Mouse (Mus musculus) frontal cortex, postnatal 14 days (tissue): ENCODE data around the gene Snd1.
A peak's percentile ranks its signal among the peaks of the same experiment; 100 is the strongest.
"Not testable (repeated sequence)": the region's sequence is repeated elsewhere in the genome, so short reads cannot be mapped to it uniquely, and the experiment has no call there.

Experiments used
- DNase-seq, 2 experiments: peaks; one replicate each; pipeline ENCODE4 v3.0.0; 2022; ENCODE audit warnings: low spot score in 2 of 2

Snd1 gene

DNA sequence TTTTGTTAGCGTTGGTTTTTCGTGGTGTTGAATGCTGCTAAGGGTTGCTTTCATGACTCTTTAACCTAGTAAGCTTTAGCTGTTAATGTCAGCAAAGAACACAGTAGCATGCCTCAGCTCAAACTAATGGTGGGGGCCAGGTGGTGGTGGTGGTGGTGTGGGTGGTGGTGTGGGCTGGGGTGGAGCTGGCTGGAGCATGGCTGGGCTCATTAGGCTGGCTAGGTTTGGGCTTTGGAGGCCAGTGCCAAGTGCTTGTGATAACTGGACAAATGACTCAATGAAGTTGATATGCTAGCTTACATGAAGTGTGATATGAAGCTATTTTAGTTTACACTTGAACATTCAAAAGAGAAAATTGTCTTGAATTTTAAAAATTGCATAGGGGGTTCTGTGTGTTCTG is 11.1 kb downstream of the Snd1 start:
- no peak for DNase-seq

DNA sequence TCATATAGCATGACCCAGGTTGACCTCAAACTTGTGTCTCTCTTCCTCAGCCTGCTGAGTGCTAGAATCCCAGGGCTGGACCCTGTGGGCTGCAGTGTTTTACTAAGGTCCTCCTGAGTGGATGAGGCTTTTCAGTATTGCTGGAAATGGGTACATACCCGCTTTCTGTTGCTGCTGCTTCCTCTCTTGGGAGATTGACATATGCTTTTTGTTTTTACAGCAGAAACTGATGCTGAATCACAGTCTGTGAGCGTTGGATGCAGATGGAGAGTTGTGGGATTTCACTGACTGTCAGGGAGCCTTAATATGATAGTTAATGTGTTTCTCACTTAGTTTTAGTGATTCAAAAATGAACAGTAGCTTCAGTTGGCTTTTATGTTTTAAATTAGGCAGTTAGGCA is 11.5 kb downstream of the Snd1 start:
- no peak for DNase-seq

DNA sequence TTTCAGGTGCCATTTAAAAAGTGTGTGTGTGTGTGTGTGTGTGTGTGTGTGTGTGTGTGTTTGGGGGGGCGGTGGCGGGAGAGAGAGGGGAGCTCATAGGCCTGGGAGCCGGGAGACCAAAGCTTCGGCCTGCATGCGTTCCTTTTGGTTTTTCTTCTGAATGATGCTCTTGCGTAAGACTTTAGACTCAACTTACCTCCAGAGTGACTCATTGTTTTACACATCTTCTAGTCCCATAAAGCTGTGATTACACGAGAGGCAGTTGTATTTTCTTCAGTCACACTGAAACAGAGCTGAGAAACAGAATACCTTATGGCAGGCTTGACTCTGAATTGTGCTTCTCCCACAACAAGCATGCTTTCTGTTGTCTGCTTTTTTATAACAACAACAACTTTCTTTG is 12.0 kb downstream of the Snd1 start:
- DNase-seq = no peak

DNA sequence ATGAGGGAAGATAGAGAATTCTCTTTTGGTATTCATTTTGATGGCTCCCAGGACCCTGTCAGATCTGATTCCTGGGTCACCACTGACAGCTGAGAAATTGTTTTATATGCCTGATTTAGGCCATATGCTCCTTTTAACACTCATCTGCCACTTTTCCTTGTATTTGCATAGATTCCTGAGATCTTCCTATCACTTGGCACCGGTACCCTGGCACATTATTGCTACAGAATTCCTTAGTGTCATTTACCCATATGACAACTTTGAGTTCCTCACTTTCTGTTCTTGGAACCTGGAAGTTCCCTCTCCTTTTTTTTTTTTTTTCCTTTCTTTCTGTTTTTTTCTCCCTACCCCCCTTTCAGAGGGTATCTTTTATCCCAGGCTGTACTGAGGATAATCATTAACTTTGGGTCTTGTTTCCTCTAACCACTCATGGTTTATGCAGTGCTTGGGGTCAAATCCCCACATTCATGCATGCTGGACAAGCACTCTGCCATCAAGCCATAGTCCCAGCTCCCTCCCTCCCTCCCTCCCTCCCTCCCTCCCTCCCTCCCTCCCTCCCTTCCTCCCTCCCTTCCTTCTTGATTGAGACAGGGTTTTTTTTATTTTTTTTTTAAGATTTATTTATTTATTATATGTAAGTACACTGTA is 13.4 kb downstream of the Snd1 start:
- DNase-seq = no peak

DNA sequence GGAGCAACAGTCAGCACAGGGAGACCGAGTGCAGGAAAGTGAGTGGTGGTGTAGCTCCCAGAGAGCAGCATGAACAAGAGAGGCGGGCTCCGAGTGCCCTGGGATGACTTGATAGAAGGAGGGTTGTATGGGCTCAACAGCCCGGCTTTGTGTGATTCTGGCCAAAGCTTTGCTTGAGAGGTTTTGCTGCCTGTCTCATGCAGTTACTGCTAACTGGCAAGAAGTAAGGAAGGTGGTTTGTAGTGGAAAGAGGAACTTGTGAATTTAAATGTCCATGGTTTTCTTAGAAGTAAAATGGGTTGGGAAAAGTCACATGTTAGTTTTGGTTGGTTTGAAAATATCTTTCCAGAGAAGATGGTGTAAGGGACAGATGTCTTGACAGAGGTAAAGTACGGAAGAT is 15.7 kb downstream of the Snd1 start:
- DNase-seq = no peak

DNA sequence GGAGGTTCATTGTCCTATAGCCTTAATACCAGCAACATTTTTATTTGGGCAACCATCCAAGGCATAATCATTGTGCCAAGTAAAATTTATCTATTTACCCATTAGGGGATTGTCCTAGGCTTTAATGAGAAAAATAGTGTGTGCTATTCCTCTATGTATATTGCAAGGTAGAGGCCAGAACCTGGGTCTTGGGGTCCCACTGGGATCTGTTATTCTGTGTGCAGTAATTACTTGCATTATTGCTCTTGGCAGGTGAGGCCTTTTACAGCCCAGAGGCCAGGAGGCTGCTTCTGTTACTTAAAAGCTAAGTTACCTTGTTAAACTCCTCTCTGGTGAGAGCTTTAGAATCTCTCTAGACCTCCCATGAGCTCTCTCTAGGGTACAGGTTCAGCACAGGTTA is 16.3 kb downstream of the Snd1 start:
- no peak for DNase-seq

DNA sequence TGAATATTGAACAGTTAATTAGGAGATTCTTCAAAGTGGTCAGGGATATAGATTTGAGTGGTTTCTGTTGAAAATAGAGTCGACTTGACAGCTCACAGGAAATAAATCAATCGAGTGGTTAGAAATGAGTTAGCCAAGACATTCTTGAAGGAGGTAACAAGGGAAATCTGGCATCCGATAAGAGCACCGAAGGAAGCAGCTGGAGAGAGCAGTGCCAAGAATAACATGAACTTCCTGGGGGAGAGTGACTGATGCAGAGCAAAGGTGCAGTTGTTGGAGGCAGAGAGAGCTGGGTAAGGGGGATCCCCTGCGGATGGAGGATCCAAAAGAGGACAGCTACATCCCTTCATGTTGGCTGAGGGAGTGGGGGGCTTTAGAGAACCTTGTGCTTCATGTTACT is 22.9 kb downstream of the Snd1 start:
- DNase-seq = no peak

DNA sequence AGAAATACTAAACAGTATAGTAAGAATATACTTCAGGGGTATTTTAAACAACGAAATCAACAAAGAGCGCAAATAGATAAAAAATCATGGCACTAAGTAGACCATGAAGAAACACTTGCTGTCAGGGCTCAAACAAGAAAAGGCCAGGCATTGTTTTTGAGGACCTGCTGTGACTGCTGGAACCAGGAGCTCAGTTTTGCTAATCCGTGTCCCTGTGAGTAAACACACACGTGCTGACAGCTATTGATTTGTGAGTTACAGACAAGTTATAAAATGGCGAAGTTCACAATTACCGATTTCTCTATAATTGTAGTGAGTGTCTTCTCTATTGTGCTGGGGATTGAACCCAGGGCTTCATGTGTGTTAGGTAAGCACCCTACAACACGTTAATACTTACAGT is 27.6 kb downstream of the Snd1 start:
- no peak for DNase-seq

DNA sequence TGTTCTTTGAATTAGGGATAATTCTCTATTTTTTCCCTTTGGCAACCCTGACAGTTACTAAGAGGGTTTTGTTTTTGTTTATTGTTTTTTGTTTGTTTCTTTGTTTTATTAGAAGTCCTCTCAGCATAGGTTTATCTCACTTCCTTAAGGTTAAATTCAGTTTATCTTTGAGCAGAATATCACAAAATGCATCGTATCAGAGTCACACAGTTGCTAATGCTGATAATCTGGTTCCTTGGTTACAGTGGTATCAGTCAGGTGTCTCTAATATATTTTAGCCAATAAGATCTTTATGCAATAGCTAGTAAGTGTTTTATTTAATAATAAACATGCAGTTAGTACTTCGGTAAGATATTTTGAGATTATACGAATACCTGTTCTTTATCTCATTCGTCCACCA is 28.2 kb downstream of the Snd1 start:
- no peak for DNase-seq

DNA sequence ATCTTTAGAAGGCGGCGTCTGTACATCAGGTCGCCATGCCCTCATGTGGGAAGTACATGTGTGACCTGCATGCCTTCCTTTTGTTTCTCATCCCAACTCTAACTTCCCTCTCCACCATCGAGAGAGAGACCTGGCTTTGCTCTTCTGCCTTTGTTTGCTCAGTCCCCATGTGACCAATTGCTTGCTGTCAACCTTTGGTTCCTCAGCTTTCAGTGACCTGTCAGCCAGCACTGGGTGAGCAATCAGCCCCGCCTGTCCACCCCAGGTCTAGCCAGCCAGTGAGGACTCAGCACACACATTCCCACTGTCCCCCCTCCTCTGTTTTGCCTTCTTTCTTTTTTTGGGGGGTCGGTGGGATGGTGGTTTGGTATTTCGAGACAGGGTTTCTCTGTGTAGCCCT is 29.7 kb downstream of the Snd1 start:
- DNase-seq = no peak

DNA sequence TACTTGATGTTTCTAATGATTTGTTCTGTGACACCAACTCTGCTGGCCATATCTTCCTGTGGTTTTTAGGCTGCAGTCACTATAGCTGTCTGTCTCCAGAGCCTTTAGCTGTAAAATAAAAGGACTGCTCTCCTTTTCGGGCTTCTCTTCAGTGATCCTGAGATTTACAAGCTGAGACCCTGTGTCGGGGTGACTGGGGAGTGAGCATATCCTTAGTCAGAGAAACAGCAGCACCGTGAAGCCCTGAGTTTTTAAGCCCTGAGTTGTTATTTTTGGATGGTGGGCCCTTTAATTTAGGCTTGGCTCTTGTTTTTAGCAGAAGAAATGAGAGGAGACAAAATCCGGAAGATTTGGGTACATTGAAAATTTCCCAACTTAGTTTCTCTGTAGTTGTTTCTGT is 32.8 kb downstream of the Snd1 start:
- DNase-seq = no peak

DNA sequence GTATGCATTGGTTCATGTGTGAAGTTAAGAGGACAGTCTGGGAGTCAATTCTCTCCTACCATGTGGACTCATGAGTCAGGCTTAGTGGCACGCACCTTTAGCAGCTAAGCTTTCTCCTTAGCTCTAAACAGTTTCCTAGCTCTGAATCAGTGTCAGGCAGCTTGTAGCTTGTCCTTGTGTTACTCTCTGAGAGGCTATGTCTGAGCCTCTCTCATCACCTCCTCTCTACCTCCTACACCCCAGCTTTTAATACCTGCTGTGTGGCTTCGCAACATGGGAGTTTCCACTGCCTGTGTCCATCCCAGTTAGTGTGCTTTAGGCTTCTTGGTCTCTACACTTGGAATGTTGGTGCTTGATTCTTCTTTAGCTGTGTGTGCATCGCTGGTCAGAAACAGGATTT is 39.3 kb downstream of the Snd1 start:
- no peak for DNase-seq

DNA sequence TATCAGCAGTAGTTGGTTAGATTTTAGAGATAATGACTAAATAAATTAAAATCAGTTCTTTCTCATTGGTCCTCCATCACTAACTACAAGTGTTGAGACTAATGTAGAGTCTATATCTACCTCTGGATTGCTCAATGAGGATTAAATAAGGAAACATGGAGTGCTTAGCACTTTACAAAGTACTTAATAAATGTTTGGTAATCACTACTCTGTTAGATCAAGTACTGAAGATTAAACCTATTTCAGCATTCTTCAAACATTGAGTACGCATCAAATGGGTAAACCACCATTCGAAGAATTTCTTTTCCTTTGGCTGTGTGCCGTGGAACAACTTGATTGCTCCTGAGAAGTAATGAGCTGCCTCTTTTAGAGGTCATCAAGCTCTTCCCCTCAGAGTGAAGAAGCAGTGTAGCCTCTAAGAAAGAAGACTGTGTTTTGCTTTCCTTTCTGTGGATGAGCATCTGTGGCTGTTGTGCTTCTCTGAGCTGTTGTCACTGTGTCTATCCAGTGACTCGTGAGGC is 40.0 kb downstream of the Snd1 start:
- no peak for DNase-seq

DNA sequence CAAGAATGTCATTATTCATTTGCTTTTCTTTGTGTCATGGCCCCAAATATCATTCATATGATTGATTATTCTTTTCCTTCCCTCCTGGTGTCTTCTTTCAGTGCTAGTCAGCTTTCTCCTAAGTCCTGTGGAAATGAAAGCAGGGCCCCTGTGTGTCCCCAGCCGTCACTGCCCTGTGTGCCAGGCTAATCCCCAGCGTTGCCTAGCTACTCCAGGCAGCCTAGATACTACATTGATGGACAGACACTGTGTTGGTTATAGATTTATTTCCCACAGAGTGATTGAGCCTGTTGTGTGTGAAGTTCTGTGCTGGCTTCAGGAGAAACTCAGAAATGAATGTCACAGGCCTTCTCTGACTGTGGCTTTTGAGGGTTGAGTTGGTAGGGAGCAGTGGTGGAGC is 41.7 kb downstream of the Snd1 start:
- no peak for DNase-seq

DNA sequence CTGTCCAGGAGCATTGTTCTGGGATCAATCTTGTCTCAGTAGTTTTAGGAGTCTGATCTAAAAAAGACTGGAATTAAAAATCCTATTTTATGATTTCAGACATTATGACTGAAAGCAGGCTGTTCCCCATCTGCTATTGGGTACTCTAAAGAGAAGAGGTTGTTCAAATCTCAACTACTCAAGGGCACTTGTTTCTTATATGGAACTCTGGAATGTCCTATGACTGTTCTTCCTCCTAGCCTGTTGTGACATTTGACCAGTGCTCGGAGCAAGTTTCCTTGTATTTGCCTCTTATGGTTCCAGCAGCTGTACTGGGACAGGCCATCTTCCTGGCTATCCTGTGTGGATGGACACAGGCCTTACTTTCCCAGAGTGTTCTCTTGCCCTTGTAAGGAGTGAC is 42.1 kb downstream of the Snd1 start:
- no peak for DNase-seq

DNA sequence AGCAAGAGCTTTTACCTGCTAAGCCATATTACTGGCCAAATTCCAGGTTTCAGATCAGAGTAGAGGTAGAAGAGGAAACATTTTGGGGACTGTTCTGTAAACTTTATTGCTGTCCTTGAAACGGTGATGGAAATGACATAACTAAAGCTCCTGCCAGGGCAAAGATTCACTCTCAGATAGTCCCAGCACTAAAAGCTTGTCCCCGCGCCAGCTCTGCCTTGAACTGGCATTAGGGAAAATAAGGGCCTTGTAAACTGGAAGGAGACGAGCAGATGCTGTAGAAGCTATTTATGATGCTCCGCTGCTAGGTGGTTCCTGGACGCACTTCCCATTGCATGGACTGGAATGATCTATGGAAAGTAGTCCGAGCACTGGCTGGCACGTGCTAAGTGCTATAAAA is 44.5 kb downstream of the Snd1 start:
- DNase-seq = no peak

DNA sequence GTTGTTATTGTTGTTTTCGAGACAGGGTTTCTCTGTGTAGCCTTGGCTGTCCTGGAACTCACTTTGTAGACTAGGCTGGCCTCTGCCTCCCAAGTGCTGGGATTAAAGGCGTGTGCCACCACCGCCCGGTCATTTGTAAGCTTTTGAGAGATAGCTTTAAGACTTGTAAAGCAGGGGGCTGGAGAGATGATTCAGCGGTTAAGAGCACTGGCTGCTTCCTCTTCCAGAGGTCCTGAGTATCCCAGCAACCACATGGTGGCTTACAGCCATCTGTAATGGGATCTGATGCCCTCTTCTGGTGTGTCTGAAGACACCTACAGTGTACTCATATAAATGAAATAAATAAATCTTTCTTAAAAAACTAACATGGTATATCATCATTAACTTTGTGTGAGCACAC is 45.8 kb downstream of the Snd1 start:
- DNase-seq = not testable (repeated sequence)

DNA sequence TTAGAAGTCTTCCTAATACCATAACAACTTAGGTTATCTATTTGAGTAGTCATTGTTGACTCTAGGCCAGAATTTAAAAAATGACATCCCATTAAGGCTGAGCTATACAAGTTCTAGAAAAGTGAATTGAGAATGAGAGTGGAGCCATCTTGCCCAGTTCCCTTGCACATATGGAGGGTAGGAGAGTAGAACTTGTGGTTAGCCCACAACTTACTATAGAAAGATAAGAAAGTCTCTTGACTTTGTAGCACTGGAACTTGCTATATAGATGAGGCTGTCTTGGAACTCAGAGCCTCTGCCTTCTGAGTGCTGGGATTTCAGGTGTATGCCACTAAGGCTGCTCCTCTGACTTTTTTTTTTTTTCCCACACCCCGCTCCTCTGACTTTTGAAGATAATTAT is 46.5 kb downstream of the Snd1 start:
- no peak for DNase-seq

DNA sequence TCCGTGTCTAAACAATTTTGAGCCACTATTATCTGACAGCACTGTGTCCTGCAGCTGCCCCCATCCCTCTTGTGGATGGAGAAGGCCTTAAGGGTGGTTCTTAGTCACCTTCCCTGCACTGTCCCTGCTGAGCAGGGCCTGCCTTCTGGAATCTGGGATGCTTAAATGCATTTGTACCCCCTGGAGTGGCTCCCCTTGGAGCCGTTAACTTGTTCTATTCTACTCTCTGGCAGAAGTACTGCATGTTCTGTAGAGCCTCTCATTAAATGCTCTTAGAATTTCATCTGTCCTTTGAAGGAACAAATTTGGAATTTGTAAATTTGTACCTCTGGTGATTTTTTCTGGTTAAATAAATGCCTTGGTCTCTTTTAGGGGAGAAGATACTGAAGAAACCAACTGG is 50.6 kb downstream of the Snd1 start:
- no peak for DNase-seq

DNA sequence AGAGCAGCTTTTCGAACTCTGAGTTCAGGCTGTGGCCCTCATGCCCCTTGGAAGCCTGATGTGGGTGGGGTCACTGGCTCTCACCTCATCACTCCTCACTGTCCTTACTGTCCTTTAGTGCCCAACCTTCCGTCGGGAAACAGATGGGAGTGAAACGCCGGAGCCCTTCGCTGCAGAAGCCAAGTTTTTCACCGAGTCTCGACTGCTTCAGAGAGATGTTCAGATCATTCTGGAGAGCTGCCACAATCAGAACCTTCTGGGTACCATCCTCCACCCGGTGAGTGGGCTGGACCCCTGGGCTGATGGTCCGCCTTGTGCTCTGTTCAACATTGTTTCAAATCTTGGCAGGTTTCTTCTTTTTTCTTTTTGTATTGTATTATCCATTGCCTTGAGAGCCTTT is 52.5 kb downstream of the Snd1 start:
- DNase-seq = no peak

DNA sequence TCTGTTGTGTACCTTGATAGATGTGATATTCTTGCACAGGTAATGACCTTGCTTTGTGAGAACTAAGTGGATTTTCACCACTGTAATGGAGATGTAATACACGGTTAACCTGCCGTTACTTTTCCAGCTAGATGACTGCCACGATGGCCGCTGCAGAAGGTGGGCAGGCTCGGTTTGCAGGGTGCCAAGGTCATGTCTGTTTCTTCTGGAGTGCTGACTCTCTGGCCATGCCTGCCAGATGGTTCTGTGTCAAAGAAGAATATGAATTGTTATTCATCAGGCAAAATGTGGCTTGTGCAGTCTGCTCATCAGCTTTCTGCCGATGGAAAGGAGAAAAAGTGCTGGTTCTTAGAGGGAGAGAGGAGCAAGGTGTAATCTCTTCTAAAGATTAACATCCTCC is 53.3 kb downstream of the Snd1 start:
- DNase-seq = no peak

DNA sequence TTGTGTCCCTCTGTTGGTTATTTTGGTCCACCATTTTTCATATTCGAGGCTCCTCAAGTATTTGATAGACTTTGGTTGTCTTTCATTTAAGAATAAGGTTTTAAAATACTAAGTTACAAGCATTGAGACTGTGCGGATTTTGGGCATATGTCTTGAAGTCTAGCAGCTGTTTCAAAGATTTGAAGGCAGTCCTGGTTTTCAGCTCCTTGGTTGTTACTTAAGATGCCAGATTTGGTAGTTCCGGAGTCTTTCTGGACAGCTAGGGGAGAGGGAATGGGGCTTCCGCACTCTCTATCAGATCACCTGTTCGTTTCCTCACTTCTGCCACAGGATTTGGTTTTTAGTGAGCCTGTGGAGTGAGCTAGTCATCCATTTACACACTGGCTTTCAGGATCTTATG is 61.5 kb downstream of the Snd1 start:
- no peak for DNase-seq

DNA sequence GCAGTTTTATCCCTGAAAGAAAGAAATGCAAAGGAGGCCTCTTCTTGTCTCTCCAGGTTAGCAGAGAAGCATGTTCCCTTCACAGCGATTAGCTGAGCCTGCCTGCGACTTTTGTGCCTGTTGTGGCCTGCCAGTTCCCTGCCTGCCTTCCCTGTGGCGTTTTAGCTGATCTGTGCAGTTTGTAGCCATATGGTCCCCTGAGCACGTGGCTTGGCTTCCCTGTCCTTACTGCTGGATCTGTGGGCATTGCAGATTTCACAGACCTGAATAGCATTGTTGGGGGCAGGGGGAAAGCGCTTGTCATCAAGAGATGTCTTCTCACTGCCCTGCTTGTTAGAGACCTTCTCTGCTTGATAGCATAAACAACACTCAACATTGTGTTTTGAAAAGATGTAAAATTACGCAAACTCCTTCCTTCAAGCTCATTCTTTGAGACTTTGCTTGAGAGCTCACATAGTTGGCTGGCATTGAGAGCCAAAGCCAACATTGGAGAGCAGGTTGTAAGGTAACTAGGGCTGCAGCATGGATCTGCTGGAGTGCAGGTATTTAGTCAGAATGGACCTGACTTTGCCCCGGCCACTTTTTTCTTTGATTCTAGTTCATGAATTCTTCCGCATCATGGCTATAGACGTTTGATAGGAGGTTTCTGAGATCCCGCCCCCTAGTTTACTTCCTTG is 63.0 kb downstream of the Snd1 start:
- DNase-seq = peak in 1 of 2 experiments; percentile 49

DNA sequence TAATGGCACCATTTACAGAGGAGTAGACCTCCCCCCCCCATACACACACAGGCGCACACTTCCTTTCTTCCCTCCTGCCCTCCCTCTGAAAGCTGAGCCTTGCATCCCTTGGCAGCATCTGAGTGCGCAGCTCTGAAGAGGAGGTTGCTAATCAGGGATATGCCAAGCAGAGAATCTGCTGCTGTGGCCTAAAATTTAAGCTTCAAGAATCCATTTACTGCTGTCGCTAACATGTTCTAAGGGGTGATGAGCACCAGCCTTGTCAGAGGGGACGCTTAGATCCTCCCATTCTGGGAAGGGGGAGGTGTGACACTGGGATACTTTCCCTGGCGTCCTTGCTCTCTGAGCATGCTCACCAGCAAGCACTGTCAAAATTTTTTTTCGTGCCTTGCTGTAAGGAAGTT is 67.4 kb downstream of the Snd1 start:
- DNase-seq = peak; percentile 47 to 52
